Mouse (Mus musculus) layer of hippocampus, postnatal 10 days (tissue): ENCODE results near the gene Phf5a. TPM values are rescaled to one million over a fixed set of nuclear protein-coding genes. Genes with fewer than 3 reads are reported as not detected.

Experiments
- DNase-seq, 2 experiments: peaks; one replicate each; pipeline ENCODE4 v3.0.0; 2021; ENCODE audit warnings: low spot score in 2 of 2
- total RNA-seq, 2 experiments: library from RNA; stranded (reverse); gene quantifications; 2 replicates each; pipeline ENCODE4 v1.2.3; 2021

Phf5a gene
- total RNA-seq, 2 experiments from 2014 or later: 44.9 to 49.2 TPM

GRCm38 (mm10) chr15:81850718-81851117, 21.0 kb downstream of the Phf5a start:
- DNase-seq: no peak

- DNase-seq: no peak
Observed at GRCm38 (mm10) chr15:81849104-81849503, 22.6 kb downstream of the Phf5a start.

- DNase-seq: peak; percentile 63
Observed at GRCm38 (mm10) chr15:81848301-81848700, 23.4 kb downstream of the Phf5a start.

- DNase-seq: no peak
Observed at GRCm38 (mm10) chr15:81847861-81848260, 23.9 kb downstream of the Phf5a start.

- DNase-seq: no peak
Observed at GRCm38 (mm10) chr15:81847161-81847560, 24.6 kb downstream of the Phf5a start.

GRCm38 (mm10) chr15:81846755-81847154, 25.0 kb downstream of the Phf5a start:
- no peak for DNase-seq

GRCm38 (mm10) chr15:81845724-81846123, 26.0 kb downstream of the Phf5a start:
- no peak for DNase-seq

- DNase-seq: no peak
Observed at GRCm38 (mm10) chr15:81845033-81845625, 26.6 kb downstream of the Phf5a start.

GRCm38 (mm10) chr15:81842275-81842674, 29.4 kb downstream of the Phf5a start:
- no peak for DNase-seq

GRCm38 (mm10) chr15:81840306-81840705, 31.4 kb downstream of the Phf5a start:
- no peak for DNase-seq

GRCm38 (mm10) chr15:81839634-81840033, 32.1 kb downstream of the Phf5a start:
- peak; percentile 80 to 82 for DNase-seq

GRCm38 (mm10) chr15:81838554-81839235, 33.0 kb downstream of the Phf5a start:
- no peak for DNase-seq

- no peak for DNase-seq
Observed at GRCm38 (mm10) chr15:81836966-81837920, 34.5 kb downstream of the Phf5a start.

GRCm38 (mm10) chr15:81836124-81836821, 35.4 kb downstream of the Phf5a start:
- peak; percentile 75 to 81 for DNase-seq

GRCm38 (mm10) chr15:81835007-81835880, 36.5 kb downstream of the Phf5a start:
- no peak for DNase-seq

GRCm38 (mm10) chr15:81834171-81834841, 37.4 kb downstream of the Phf5a start:
- DNase-seq: no peak

GRCm38 (mm10) chr15:81833481-81833880, 38.2 kb downstream of the Phf5a start:
- DNase-seq: no peak

- no peak for DNase-seq
Observed at GRCm38 (mm10) chr15:81832219-81832618, 39.5 kb downstream of the Phf5a start.

GRCm38 (mm10) chr15:81831136-81831825, 40.4 kb downstream of the Phf5a start:
- peak; percentile 89 to 90 for DNase-seq
